Mouse (Mus musculus): ENCODE measurements around the gene Zfp451. TPM values are rescaled to one million over a fixed set of nuclear protein-coding genes. Genes with fewer than 3 reads are reported as not detected.

The Zfp451 gene
- polyA plus RNA-seq (2012; rRNA removed): 0.52 and 1.0 TPM in 2 replicates

DNA sequence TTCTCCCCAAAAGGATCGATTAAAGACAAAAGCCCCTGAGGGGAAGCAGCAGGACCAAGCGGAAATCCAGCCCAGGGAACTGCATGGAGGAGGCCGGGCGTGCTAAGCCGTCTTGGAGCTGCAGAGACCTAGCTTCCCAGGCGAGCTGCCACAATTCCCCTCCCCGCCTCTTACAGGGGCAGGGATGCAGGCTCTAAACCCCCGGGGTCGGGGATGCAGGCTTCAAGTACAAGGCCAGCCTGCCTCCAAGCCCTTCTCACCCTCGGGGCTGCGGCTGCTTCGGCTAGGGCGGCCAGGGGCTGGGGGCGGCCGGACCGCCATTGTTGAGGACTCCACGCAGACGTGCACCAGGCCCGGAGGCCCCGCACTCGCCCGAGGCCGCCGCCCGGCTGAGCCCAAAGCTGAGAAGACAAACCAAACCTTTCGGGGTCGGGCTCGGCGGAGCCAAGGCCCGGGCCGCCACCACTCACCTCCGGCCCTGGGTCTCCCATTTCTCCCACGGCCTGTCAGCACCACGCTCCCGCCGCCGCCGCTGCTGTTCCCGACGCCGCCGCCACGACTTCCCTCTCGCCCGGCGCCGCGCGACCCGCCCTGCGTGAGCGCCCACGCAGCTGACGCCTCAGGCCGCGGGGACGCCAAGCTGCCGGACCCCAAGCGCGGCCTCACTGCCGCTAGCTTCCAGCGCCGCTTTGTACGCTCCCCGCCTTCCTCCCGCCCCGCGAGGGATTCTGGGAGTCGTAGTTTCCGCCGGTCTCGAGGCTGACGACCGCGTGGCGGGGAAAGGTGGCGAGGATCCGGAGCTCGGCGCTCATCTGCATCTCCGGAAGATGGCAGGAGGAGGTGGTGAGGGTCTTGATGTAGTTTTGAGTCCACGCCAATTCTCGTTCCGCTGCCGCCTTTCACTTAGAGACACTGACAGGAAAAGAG is at the start of gene Zfp451:
Gene Zfp451, minus strand, starts transcription at position 728 of the 927 bp plus-strand sequence.

DNA sequence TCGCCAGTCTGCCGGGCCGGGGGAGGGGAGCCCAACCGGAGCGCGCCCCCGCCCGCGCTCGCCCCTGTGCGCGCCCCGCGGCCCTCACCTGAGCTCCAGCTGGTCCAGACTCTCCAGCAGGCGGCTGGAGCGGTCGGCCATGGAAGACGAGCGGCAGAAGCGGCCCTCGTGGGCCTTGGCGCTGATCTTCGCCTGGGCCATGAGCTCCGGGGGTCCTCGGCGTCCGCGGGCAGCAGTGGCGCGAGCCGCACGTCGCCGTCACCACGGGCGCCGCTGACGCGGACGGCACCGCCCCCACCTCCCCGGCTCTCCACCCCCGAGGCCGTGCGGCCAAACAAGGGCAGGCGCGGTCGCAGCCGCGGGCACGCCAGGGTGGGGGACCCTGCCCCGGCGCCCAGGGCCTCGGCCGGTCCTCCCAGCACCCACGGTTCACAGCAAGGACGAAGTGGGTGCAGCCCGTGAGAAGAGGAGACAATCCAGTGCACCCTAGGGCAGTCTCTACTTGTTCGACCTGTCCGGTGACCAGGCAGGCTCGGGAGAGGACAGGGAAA is 56.8 kb downstream of the Zfp451 start, which contains the start of gene Bag2:
Gene Bag2, minus strand, starts transcription at position 305 of the 551 bp plus-strand sequence.

DNA sequence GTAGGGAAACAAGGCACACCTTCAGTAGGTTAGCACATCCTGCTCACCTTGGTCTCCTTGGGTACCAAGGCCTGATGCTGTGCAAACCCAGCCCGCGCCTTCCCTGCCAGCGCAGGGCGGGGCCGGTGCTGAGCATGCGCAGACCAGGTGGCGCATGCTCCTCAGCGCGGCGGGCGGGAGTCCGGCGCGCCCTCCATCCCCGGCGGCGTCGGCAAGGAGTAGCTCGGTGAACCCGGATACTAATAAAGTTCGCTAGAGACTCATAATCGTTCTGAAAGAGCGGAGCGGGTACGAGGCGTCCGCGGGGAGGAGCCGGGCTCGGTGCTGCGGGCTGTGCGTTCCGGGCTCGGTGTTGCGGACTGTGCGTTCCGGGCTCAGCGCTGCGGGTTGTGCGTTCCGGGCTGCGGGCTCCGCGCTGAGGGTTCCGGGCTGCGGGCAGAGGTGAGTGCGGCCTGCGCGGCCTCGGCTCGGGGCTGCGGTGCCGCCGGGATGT is 94.6 kb downstream of the Zfp451 start, which contains the start of gene Rab23:
Gene Rab23, plus strand, starts transcription at position 155 of the 493 bp plus-strand sequence.

Other genes with a start within 250 kb of the Zfp451 start
- gene Prim2, start 144.8 kb downstream of the Zfp451 start, polyA plus RNA-seq (2012; rRNA removed): 2.6 and 3.5 TPM in 2 replicates
- gene Rab23, start 94.7 kb downstream of the Zfp451 start, polyA plus RNA-seq (2012; rRNA removed): 7.1 and 7.9 TPM in 2 replicates
- gene Bag2, start 56.8 kb downstream of the Zfp451 start, polyA plus RNA-seq (2012; rRNA removed): 28.9 and 49.3 TPM in 2 replicates
- gene Bend6, start 93.2 kb upstream of the Zfp451 start, polyA plus RNA-seq (2012; rRNA removed): 0.18 and 0.54 TPM in 2 replicates
- gene Dst, start 93.6 kb upstream of the Zfp451 start, polyA plus RNA-seq (2012; rRNA removed): 14.1 and 14.5 TPM in 2 replicates

All from stomach, adult 2 months (tissue).